Mouse (Mus musculus) cortical plate, adult 2 months (tissue): ENCODE measurements around the gene Pbp2.

Source experiments
- CTCF ChIP-seq: fragments of 200-500 bp; IDR thresholded peaks from 2 replicates; pipeline ENCODE4 v1.5.1; 2011; ENCODE audit warnings: mild to moderate bottlenecking, control low read depth, low read length; ENCODE audit not compliant: insufficient read depth; ENCODE audit errors: extremely low read depth
- POLR2A ChIP-seq: fragments of 200-500 bp; IDR thresholded peaks from 2 replicates; pipeline ENCODE4 v1.6.1; 2011; ENCODE audit warnings: mild to moderate bottlenecking, low read length, control low read depth; ENCODE audit not compliant: insufficient read depth; ENCODE audit errors: extremely low read depth

GRCm38 (mm10) chr6:135304576-135305260 lies 5.5 kb downstream of the Pbp2 start:
- no peak for TF ChIP-seq CTCF
- no peak for TF ChIP-seq POLR2A
